Mouse (Mus musculus) lung, embryonic 16.5 days (tissue): ENCODE results near the gene Usp24. TPM values are rescaled to one million over a fixed set of nuclear protein-coding genes. Genes with fewer than 3 reads are reported as not detected.
A peak's percentile ranks its signal among the peaks of the same experiment; 100 is the strongest.

Source experiments
- ATAC-seq: fragments of 200-750 bp; cut with Nextera tagmentation; 2 replicates; pipeline ENCODE4 v1.8.0; 2017; ENCODE audit warnings: low read depth, mild to moderate bottlenecking, moderate library complexity
- H3K27ac ChIP-seq: fragments of 300-500 bp; sonication (generic); 2 replicates; pipeline ENCODE4 v1.5.1; 2014; ENCODE audit warnings: mild to moderate bottlenecking, control low read depth, low read length
- H3K27me3 ChIP-seq: fragments of 300-500 bp; sonication (generic); 2 replicates; pipeline ENCODE4 v1.6.1; 2014; ENCODE audit warnings: low read depth, low read length, mixed read lengths; ENCODE audit not compliant: control insufficient read depth, insufficient read depth
- H3K36me3 ChIP-seq: fragments of 300-500 bp; sonication (generic); 2 replicates; pipeline ENCODE4 v1.6.1; 2014; ENCODE audit warnings: low read length; ENCODE audit not compliant: control insufficient read depth, insufficient read depth
- H3K4me1 ChIP-seq: fragments of 300-500 bp; sonication (generic); replicated peaks from 2 replicates; pipeline ENCODE4 v1.6.1; 2014; ENCODE audit warnings: low read length, mixed read lengths; ENCODE audit not compliant: control insufficient read depth, insufficient read depth
- H3K4me2 ChIP-seq: fragments of 300-500 bp; sonication (generic); 2 replicates; pipeline ENCODE4 v1.6.1; 2014; ENCODE audit warnings: low read depth, low read length, control low read depth
- H3K4me3 ChIP-seq: fragments of 300-500 bp; sonication (generic); 2 replicates; pipeline ENCODE4 v1.5.1; 2014; ENCODE audit warnings: mild to moderate bottlenecking, low read length, control low read depth
- H3K9ac ChIP-seq: fragments of 300-500 bp; sonication (generic); 2 replicates; pipeline ENCODE4 v1.6.1; 2014; ENCODE audit warnings: low read length, control low read depth
- H3K9me3 ChIP-seq: fragments of 300-500 bp; sonication (generic); 2 replicates; pipeline ENCODE4 v1.6.1; 2016; ENCODE audit warnings: low read length; ENCODE audit not compliant: control insufficient read depth
- WGBS: fragments of 180-500 bp; shearing (Covaris S2); extraction: QIAGEN DNeasy Blood & Tissue Kit; methylation state at CpG from one replicate; pipeline ENCODE4 v1.1.7; 2014; 5-methylcytosine and 5-hydroxymethylcytosine counted together
- polyA plus RNA-seq: library from polyadenylated mRNA; unstranded; fragments of >200 nt; fragmentation: Nextera tagmentation; extraction: Ambion mirVana; gene quantifications from 2 replicates; pipeline ENCODE4 v1.2.1, GENCODE M21; 2015

Gene Usp24
- 3.9 and 4.4 TPM in 2 replicates for polyA plus RNA-seq

GRCm38 (mm10) chr4:106315921-106316350 lies at the start of gene Usp24:
Gene Usp24 (plus strand): TSS chr4:106316213.
- H3K36me3 ChIP-seq, result no peaks in the 10 kb centered on the region

DNA sequence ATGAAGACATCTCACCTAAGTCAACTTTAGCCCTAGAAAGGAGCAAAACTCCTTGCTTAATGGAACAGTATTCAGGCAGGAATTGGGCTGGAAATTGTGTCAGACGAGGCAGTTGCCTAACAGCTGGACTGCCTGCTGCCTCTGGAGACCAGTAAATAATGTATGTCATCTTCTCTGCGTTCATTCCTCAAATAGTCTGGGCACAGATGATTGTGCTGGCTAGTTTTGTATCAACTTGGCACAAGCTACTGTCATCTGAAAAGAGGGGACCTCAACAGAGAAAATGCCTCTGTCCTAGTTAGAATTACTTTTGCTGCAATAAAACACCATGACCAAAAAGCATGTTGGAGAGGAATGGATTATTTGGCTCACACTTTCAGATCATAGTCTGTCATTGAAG lies 39.1 kb upstream of the Usp24 start:
- no peak for ATAC-seq
- Histone ChIP-seq H3K27me3 (no peaks in the 10 kb centered on the region), H3K36me3 (no peaks in the 10 kb centered on the region), H3K9me3 (no peaks in the 10 kb centered on the region), H3K4me1 (no peaks in the 10 kb centered on the region), H3K27ac (no peak overlapping the region), H3K4me2 (no peak overlapping the region), H3K4me3 (no peak overlapping the region), H3K9ac (no peak overlapping the region)
- 41% methylated on average over 2 of the region's 2 CpGs for WGBS

More at GRCm38 (mm10) chr4:106315921-106316350, at the start of gene Usp24:
- H3K9ac ChIP-seq, result peak within 1 kb of the TSS; percentile 73
- WGBS, result under 1% methylated on average over 29 of the region's 60 CpGs
- H3K9me3 ChIP-seq, result no peaks in the 10 kb centered on the region
- peak; percentile 92 for ATAC-seq
- peak within 1 kb of the TSS; percentile 79 for H3K4me3 ChIP-seq
- no peaks in the 10 kb centered on the region for H3K27me3 ChIP-seq
- peaks cover 23% of the 10 kb centered on the region for H3K4me1 ChIP-seq
- H3K4me2 ChIP-seq, result peak within 1 kb of the TSS; percentile 91
- peak within 1 kb of the TSS; percentile 69 for H3K27ac ChIP-seq

DNA sequence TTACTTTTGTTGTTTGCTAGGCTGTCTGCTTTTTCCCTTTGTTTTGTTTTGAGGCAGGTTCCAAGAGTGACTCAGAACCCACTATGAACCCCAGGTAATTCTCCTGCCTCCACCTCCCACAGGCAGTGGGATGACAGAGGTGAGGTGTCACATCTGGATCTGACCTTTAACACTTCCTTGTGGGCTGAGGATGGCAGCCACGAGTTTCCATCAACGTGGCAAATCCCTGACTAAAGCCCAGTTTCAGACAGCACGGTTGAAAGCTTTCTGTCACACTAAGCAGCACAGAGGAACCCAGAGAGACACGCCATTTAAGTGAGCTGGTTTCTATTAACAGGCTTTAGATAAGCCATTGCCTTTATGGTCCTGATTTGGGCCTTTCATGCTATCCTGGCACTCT lies 36.8 kb upstream of the Usp24 start:
- H3K27me3 ChIP-seq, result no peaks in the 10 kb centered on the region
- no peaks in the 10 kb centered on the region for H3K4me1 ChIP-seq
- no peaks in the 10 kb centered on the region for H3K9me3 ChIP-seq
- no peaks in the 10 kb centered on the region for H3K36me3 ChIP-seq
- H3K4me3 ChIP-seq, result no peak overlapping the region
- no peak overlapping the region for H3K4me2 ChIP-seq
- WGBS, result 30% methylated on average over 4 of the region's 4 CpGs
- no peak for ATAC-seq
- H3K27ac ChIP-seq, result no peak overlapping the region
- H3K9ac ChIP-seq, result no peak overlapping the region

GRCm38 (mm10) chr4:106281128-106281491 lies 34.9 kb upstream of the Usp24 start:
- Histone ChIP-seq H3K4me1 (no peaks in the 10 kb centered on the region), H3K4me2 (0 out of 2 replicates have a peak overlapping the region, but pooled peaks have one; percentile 15), H3K27ac (no peak overlapping the region), H3K9ac (no peak overlapping the region), H3K9me3 (no peaks in the 10 kb centered on the region), H3K36me3 (no peaks in the 10 kb centered on the region), H3K4me3 (no peak overlapping the region), H3K27me3 (no peaks in the 10 kb centered on the region)
- ATAC-seq, result no peak
- WGBS, result 54% methylated on average over 2 of the region's 2 CpGs

- no peaks in the 10 kb centered on the region for H3K36me3 ChIP-seq
- peak overlapping the region; percentile 15 for H3K4me2 ChIP-seq
- peak overlapping the region; percentile 15; the same call in 1 of the 2 replicates for H3K27ac ChIP-seq
These were observed 34.4 kb upstream of the Usp24 start for GRCm38 (mm10) chr4:106281492-106282122.

DNA sequence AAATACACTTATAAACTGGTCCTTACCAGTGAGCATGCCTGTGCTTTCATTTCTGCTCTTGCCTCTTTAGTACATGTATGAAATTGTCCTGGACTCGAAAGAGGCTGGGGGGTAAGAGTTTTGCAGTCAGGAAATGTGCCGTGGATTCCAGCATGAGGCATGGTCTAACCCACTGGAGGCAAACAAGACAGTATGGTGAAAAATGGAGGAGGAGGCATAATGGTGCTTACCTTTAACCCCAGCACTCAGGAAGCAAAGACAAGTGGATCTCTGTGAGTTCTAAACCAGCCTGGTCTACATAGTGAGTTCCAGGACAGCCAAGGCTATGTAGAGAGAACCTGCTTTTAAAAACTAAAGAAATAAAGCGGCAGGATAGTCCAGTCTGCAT lies 33.9 kb upstream of the Usp24 start:
- H3K27ac ChIP-seq, result no peak overlapping the region
- no peaks in the 10 kb centered on the region for H3K9me3 ChIP-seq
- H3K4me1 ChIP-seq, result no peaks in the 10 kb centered on the region
- H3K4me3 ChIP-seq, result no peak overlapping the region
- no peak overlapping the region for H3K9ac ChIP-seq
- no peak overlapping the region for H3K4me2 ChIP-seq
- WGBS, result 66% methylated on average over 3 of the region's 3 CpGs
- ATAC-seq, result no peak
- no peaks in the 10 kb centered on the region for H3K36me3 ChIP-seq
- H3K27me3 ChIP-seq, result no peaks in the 10 kb centered on the region

More at GRCm38 (mm10) chr4:106281492-106282122, 34.4 kb upstream of the Usp24 start:
- Histone ChIP-seq H3K9me3 (no peaks in the 10 kb centered on the region), H3K27me3 (no peaks in the 10 kb centered on the region), H3K4me1 (no peaks in the 10 kb centered on the region), H3K4me3 (no peak overlapping the region), H3K9ac (no peak overlapping the region)
- 43% methylated on average over 8 of the region's 8 CpGs for WGBS
- ATAC-seq, result peak; percentile 73

GRCm38 (mm10) chr4:106286958-106287743 lies 28.9 kb upstream of the Usp24 start:
- no peaks in the 10 kb centered on the region for H3K27me3 ChIP-seq
- H3K27ac ChIP-seq, result no peak overlapping the region
- H3K9me3 ChIP-seq, result no peaks in the 10 kb centered on the region
- no peak overlapping the region for H3K4me3 ChIP-seq
- no peak overlapping the region for H3K9ac ChIP-seq
- H3K36me3 ChIP-seq, result no peaks in the 10 kb centered on the region
- ATAC-seq, result no peak
- H3K4me1 ChIP-seq, result no peaks in the 10 kb centered on the region
- 62% methylated on average over 4 of the region's 4 CpGs for WGBS
- H3K4me2 ChIP-seq, result no peak overlapping the region

DNA sequence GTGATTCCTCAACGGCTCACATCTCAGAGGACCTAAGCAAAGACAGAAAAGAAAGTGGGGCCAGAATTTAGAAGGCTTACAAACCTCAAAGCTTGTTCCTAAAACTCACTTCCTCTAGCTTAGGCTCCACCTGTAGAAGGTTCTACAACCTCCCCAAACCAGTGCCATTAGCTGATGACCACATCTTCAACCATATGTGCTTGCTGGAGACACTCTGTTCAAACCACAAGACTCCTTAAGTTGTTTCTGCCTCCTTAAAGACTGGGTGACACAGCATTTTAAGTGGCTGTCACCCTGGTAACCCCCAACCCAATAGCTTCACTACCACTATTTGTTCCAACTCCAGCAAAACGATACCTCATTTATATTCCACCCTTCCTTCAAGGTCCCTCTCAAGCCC lies 25.8 kb upstream of the Usp24 start:
- Histone ChIP-seq H3K36me3 (no peaks in the 10 kb centered on the region), H3K9ac (no peak overlapping the region), H3K27me3 (no peaks in the 10 kb centered on the region), H3K4me2 (no peak overlapping the region), H3K27ac (no peak overlapping the region), H3K4me1 (peaks cover 8% of the 10 kb centered on the region), H3K9me3 (no peaks in the 10 kb centered on the region), H3K4me3 (no peak overlapping the region)
- no peak for ATAC-seq
- 72% methylated on average over 2 of the region's 2 CpGs for WGBS

DNA sequence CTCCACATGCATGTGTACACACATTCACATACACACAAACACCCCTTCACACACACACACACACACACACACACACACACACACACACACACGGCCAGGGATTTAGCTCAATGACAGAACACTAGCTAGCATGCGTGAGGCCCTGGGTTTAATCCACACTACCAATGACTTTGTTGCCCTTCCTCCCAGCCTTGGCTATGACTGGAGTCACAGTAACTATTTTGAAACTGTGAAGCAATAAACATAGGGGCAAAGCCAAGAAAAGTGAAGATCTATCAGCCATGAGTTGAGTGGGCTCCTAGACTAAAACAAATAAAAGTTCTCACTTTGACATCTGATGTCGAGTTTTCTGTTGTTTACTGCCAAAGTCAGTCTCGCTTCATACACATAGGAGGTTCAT lies 23.2 kb upstream of the Usp24 start:
- H3K9me3 ChIP-seq, result 0 out of 2 replicates have a peak, but pooled peaks cover 3% of the 10 kb centered on the region
- no peak overlapping the region for H3K9ac ChIP-seq
- no peaks in the 10 kb centered on the region for H3K27me3 ChIP-seq
- no peak overlapping the region for H3K4me3 ChIP-seq
- H3K4me1 ChIP-seq, result peaks cover 12% of the 10 kb centered on the region
- 44% methylated on average over 4 of the region's 4 CpGs for WGBS
- H3K4me2 ChIP-seq, result no peak overlapping the region
- H3K36me3 ChIP-seq, result no peaks in the 10 kb centered on the region
- no peak overlapping the region for H3K27ac ChIP-seq
- peak; percentile 54; the same call in 1 of the 2 replicates for ATAC-seq
